Mouse (Mus musculus): ENCODE results near the gene Camta1. TPM values are rescaled to one million over a fixed set of nuclear protein-coding genes. Genes with fewer than 3 reads are reported as not detected.

Gene Camta1
- polyA plus RNA-seq, 1 experiment from 2014 or later: 130 TPM

DNA sequence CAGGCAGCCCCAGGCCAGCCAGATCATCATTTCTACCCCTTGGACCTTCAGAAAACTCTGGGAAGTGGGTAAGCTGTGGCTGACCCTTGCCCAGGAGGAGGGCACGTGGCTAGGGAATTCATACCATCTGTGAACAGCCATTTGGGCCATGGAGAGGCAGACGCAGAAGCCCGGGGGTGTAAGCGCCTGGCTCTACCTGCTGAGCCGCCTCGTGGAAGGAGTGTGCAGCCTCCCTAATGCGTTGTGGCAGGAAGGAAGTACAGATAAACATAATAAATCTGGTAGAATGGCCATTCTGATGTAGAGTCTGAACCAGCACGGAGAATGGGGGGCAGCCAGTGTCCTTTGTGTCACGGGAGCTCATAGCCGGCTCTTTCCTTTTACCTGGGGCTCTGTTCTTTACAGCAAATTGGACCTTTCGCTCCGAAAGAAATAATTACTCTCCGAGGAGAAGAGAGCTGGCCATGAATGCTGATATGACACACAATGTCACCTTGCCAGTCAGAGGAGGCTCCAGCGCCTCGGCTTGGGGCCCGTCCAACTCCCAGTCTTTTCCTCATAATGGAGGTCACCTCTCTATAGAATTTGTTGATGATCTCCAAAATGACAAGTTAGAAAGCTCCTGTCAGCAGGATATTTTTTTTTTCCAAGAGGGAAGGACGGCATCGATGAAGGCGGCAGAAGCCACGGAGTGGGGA, 500.6 kb downstream of the Camta1 start:
- ATAC-seq (replicated peaks): no peak
- Histone ChIP-seq H3K27me3 (0 out of 2 replicates have a peak, but pooled peaks cover 7% of the 10 kb centered on the region), H3K36me3 (no peaks in the 10 kb centered on the region), H3K9ac (replicated peaks) (no peak overlapping the region), H3K4me2 (replicated peaks) (no peak overlapping the region), H3K27ac (replicated peaks) (no peak overlapping the region), H3K4me1 (peaks cover 7% of the 10 kb centered on the region; the same call in 1 of the 2 replicates), H3K9me3 (no peaks in the 10 kb centered on the region), H3K4me3 (no peak overlapping the region)
- 48% methylated on average over 20 of the region's 20 CpGs for WGBS

DNA sequence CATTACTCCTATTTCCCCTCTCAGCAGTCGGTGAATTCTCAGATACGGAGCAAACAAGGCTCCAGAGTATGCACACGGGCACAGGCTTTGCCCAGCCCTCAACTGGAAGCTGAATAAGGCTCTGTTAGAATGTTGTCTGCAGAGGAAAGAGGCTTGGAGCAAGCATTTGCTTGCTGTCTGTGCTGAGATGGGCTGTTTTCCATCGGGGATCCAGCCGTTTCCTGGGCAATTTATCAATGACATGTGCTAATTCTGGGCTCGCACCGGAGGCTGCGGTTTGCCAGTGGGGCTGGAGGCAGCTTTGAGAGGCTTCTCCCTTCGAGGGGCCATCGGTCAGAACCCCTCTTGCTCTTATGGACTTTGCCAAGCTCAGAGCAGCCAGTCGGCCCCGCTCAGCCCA, 506.2 kb downstream of the Camta1 start:
- Histone ChIP-seq H3K27ac (replicated peaks) (no peak overlapping the region; the same call in 1 of the 2 replicates), H3K4me1 (0 out of 2 replicates have a peak, but pooled peaks cover 8% of the 10 kb centered on the region), H3K4me2 (replicated peaks) (no peak overlapping the region), H3K36me3 (no peaks in the 10 kb centered on the region), H3K9ac (replicated peaks) (no peak overlapping the region), H3K9me3 (no peaks in the 10 kb centered on the region), H3K4me3 (no peak overlapping the region), H3K27me3 (peaks cover 9% of the 10 kb centered on the region; the same call in 1 of the 2 replicates)
- WGBS: 46% methylated on average over 12 of the region's 12 CpGs
- ATAC-seq (replicated peaks): no peak

DNA sequence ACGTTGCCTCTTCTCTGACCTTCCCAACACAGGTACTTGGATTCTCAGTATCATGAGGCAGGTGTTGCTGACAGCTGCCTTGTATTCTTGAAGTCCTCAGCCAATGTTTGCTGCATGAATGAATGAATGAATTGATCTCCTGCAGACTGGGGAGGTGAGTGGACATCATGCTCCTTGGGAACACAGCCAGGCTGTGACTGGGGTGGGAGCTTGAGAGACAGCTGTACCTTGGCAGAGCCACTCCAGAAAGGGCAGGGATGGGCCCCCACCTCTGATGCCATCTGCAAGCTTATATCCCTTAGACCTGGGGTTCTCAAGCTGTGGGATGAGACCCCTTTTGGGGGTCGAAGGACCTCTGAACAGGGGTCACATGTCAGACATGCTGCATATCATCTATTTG, 508.9 kb downstream of the Camta1 start:
- Histone ChIP-seq H3K9ac (replicated peaks) (no peak overlapping the region), H3K36me3 (no peaks in the 10 kb centered on the region), H3K9me3 (no peaks in the 10 kb centered on the region), H3K27me3 (peaks cover 3% of the 10 kb centered on the region; the same call in 1 of the 2 replicates), H3K4me3 (no peak overlapping the region), H3K4me1 (0 out of 2 replicates have a peak, but pooled peaks cover 8% of the 10 kb centered on the region), H3K4me2 (replicated peaks) (no peak overlapping the region), H3K27ac (replicated peaks) (no peak overlapping the region)
- WGBS: 89% methylated on average over 2 of the region's 2 CpGs
- no peak for ATAC-seq (replicated peaks)

DNA sequence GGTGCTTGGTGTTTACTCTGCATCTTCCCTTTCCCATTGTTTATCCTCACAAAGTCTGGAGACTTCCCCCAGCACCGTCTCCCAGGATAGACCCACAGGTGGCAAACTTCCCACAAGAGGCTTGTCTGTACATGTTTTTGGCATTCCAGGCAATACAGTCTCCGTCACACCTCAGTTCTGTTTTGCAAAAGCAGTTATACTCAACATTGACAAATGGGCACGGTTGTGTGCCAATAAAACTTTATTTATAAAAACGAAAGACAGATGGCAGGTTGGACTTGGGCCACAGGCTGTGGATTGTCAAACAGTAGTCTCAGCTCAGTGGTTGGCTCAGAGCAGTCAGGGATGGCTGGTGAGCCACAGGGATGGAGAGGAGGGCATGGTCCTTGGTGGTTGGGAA, 509.4 kb downstream of the Camta1 start:
- ATAC-seq (replicated peaks): no peak
- Histone ChIP-seq H3K4me3 (no peak overlapping the region), H3K4me2 (replicated peaks) (no peak overlapping the region), H3K9me3 (no peaks in the 10 kb centered on the region), H3K36me3 (no peaks in the 10 kb centered on the region), H3K9ac (replicated peaks) (no peak overlapping the region), H3K27me3 (peaks cover 3% of the 10 kb centered on the region; the same call in 1 of the 2 replicates), H3K27ac (replicated peaks) (no peak overlapping the region), H3K4me1 (0 out of 2 replicates have a peak, but pooled peaks cover 8% of the 10 kb centered on the region)
- WGBS: 56% methylated on average over 4 of the region's 4 CpGs

DNA sequence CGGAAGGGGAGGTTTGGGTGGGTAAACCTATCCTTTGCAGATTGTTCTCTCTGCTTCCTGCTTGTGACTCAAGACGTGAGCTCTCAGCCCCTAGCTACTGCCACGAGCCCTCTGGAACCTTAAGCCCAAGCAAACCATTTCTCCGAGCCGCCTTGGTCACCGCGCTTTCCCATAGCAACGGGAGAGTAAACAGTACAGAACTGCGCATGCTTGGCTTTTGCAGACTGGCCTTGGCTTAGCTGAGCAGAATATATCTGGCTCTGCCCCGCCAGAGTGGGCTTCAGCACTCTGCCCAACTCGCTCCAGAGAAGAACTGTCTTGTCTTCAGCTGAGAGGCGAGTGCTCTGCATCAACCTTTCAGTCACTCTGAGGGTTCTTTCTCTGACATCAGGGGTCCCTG, 509.9 kb downstream of the Camta1 start:
- no peak overlapping the region for H3K4me3 ChIP-seq
- H3K27ac ChIP-seq (replicated peaks): no peak overlapping the region
- H3K27me3 ChIP-seq: peaks cover 3% of the 10 kb centered on the region; the same call in 1 of the 2 replicates
- 62% methylated on average over 12 of the region's 12 CpGs for WGBS
- H3K4me2 ChIP-seq (replicated peaks): no peak overlapping the region
- no peak overlapping the region for H3K9ac ChIP-seq (replicated peaks)
- no peaks in the 10 kb centered on the region for H3K36me3 ChIP-seq
- no peaks in the 10 kb centered on the region for H3K9me3 ChIP-seq
- ATAC-seq (replicated peaks): no peak
- 0 out of 2 replicates have a peak, but pooled peaks cover 8% of the 10 kb centered on the region for H3K4me1 ChIP-seq

DNA sequence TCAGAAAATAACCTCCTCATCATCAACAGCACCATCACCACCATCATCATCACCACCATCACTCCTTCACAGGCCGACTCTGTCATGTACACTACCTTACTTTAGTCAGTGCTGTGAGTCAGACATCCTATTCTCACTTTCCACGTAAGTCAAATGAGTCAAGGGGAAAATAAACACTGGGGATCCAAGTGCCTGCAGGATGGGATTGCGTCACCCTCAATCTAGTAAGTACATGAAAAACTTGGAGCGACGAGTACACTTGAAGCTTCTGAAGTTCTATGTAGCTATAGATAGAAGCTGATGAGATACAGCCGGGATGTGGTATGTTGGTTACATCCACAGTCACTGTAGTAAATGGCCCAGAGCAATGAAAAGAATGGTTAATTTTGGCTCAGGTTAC, 514.1 kb downstream of the Camta1 start:
- no peak overlapping the region for H3K27ac ChIP-seq (replicated peaks)
- no peaks in the 10 kb centered on the region for H3K4me1 ChIP-seq
- no peak for ATAC-seq (replicated peaks)
- H3K27me3 ChIP-seq: no peaks in the 10 kb centered on the region
- H3K9ac ChIP-seq (replicated peaks): no peak overlapping the region
- no peaks in the 10 kb centered on the region for H3K36me3 ChIP-seq
- 97% methylated on average over 6 of the region's 6 CpGs for WGBS
- no peak overlapping the region for H3K4me3 ChIP-seq
- H3K4me2 ChIP-seq (replicated peaks): no peak overlapping the region
- H3K9me3 ChIP-seq: no peaks in the 10 kb centered on the region

DNA sequence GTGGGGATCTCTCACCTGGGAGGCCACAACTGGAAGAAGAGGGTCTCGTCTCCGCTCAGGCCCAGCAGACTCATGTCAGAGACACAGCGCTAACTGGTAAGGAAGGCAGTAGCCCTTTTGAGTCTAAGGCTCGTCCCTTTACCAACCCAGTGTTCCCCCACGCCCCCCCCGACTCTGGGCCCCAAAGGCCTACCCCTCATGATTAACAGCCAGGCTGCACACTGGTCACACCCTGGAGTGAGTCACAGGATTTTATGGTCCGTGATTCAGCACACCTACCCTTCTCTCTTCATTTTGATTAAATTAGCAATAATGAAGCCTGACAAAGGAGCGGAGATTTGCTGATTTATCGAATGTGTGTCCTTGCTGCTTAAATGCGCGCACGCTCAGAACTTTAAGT, 515.0 kb downstream of the Camta1 start:
- Histone ChIP-seq H3K9ac (replicated peaks) (no peak overlapping the region), H3K9me3 (no peaks in the 10 kb centered on the region), H3K27ac (replicated peaks) (no peak overlapping the region), H3K4me2 (replicated peaks) (no peak overlapping the region), H3K36me3 (no peaks in the 10 kb centered on the region), H3K27me3 (no peaks in the 10 kb centered on the region), H3K4me3 (no peak overlapping the region), H3K4me1 (no peaks in the 10 kb centered on the region)
- no peak for ATAC-seq (replicated peaks)
- 83% methylated on average over 12 of the region's 12 CpGs for WGBS

DNA sequence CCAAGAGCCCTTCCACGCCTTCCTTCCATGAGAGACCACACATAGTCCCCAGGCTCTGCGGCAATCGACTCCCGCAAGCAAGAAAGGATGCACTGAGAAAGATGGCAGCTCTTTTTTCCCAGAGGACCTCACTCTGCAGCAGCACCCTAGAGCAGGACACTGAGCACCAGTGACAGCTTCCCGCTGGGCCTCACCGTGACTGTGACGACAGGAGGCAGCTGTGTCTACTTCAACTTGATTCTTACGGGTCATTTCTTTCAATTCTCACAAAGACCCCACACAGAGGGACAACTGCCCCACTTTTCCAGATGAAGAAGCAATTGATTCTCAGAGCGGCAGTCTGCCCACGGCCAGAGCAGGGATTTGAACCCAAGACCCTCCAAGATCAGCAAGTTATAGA, 516.9 kb downstream of the Camta1 start:
- H3K9me3 ChIP-seq: no peaks in the 10 kb centered on the region
- no peak overlapping the region for H3K4me3 ChIP-seq
- H3K4me1 ChIP-seq: no peaks in the 10 kb centered on the region
- no peaks in the 10 kb centered on the region for H3K36me3 ChIP-seq
- H3K4me2 ChIP-seq (replicated peaks): no peak overlapping the region
- ATAC-seq (replicated peaks): no peak
- WGBS: 65% methylated on average over 10 of the region's 10 CpGs
- no peaks in the 10 kb centered on the region for H3K27me3 ChIP-seq
- no peak overlapping the region for H3K9ac ChIP-seq (replicated peaks)
- no peak overlapping the region for H3K27ac ChIP-seq (replicated peaks)

DNA sequence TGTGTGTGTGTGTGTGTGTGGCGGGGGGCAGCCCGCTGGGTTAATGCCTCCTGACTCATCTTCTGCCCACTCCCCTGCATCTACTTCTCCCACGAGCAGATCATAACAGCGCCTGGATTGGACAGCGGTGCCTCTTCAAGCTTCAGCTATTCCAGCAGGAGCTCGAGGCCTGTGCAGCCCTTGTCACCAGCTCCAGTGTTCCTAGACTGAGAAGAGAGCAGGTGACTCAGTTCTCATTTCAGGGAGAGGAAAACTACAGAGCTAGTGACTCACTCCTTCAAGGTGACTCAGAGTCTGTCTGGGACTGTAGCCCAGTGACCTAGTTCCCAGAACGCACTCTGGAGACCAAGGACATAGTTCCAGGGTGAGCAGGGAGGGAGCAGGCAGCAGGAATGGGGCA, 522.3 kb downstream of the Camta1 start:
- no peaks in the 10 kb centered on the region for H3K4me1 ChIP-seq
- ATAC-seq (replicated peaks): no peak
- H3K9me3 ChIP-seq: no peaks in the 10 kb centered on the region
- no peak overlapping the region for H3K4me3 ChIP-seq
- no peak overlapping the region for H3K4me2 ChIP-seq (replicated peaks)
- no peaks in the 10 kb centered on the region for H3K36me3 ChIP-seq
- no peak overlapping the region for H3K9ac ChIP-seq (replicated peaks)
- 82% methylated on average over 7 of the region's 7 CpGs for WGBS
- H3K27ac ChIP-seq (replicated peaks): no peak overlapping the region
- H3K27me3 ChIP-seq: no peaks in the 10 kb centered on the region

DNA sequence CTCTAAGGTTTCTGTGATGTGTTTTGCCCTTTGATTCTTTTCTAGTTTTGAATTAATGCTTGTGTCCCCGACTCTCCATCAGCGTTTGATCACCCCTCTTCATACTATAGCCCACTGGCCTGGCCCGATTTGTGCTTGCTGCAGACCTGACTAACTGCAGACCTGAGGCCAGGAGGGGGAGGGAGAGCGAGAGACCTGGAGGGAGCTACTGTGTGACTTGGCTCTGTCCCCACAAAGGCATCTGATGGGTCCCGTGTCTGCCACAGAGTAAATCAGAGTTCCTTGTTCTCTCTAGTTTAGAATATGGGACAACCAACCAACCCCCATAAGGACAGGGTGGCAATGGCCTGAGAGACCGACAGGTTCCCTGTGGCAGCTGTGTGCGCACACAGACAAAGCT, 522.7 kb downstream of the Camta1 start:
- WGBS: 87% methylated on average over 7 of the region's 7 CpGs
- H3K9ac ChIP-seq (replicated peaks): no peak overlapping the region

DNA sequence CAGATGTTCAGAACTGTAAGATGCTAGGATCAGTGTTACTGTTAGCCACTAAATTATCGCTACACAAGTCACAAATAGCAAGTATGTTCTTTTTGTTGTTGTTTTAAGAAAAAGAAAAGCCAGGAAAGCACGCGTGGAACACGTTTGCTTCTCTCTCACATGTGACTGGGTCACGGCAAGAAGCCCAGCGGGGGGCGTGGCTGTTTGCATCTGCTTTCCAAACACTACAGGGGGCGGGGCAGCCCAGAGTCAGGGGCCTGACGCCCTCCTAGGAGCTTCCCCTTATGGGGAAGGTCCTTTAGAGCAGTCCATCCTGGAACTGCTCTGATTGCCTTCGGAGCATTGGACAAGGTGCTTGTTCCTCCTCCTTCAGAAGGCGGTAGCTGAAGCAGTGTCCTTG, 524.1 kb downstream of the Camta1 start:
- H3K36me3 ChIP-seq: no peaks in the 10 kb centered on the region
- H3K9ac ChIP-seq (replicated peaks): no peak overlapping the region
- no peak overlapping the region for H3K4me2 ChIP-seq (replicated peaks)
- ATAC-seq (replicated peaks): no peak
- 26% methylated on average over 11 of the region's 11 CpGs for WGBS
- H3K4me1 ChIP-seq: peaks cover 2% of the 10 kb centered on the region; the same call in 1 of the 2 replicates
- H3K27me3 ChIP-seq: no peaks in the 10 kb centered on the region
- no peaks in the 10 kb centered on the region for H3K9me3 ChIP-seq
- H3K4me3 ChIP-seq: no peak overlapping the region
- no peak overlapping the region for H3K27ac ChIP-seq (replicated peaks)

More for the DNA sequence above, 522.7 kb downstream of the Camta1 start:
- Histone ChIP-seq H3K4me2 (replicated peaks) (no peak overlapping the region), H3K4me3 (no peak overlapping the region), H3K9me3 (no peaks in the 10 kb centered on the region), H3K4me1 (no peaks in the 10 kb centered on the region), H3K27ac (replicated peaks) (no peak overlapping the region), H3K27me3 (no peaks in the 10 kb centered on the region), H3K36me3 (no peaks in the 10 kb centered on the region)
- no peak for ATAC-seq (replicated peaks)

DNA sequence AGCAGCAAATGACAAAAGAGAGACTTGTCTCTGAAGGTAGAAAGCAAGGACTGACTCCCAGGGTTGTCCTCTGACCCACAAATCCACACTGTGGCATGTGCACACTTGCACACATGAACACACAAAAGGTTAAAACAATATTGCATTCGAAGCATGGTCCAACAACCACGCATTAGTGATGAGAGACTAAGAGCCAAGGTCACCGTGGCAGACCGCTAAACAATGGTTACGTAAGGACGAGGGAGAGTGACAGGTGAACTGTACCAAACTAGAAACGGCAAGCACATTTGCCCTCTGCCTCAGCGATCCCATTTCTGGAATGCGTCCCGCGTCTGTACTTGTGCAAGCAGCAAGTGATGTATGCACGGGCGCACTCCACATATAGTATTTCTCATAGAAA, 525.3 kb downstream of the Camta1 start:
- Histone ChIP-seq H3K9me3 (no peaks in the 10 kb centered on the region), H3K4me1 (peaks cover 6% of the 10 kb centered on the region; the same call in 1 of the 2 replicates), H3K36me3 (no peaks in the 10 kb centered on the region), H3K4me3 (no peak overlapping the region), H3K27me3 (no peaks in the 10 kb centered on the region), H3K9ac (replicated peaks) (no peak overlapping the region), H3K4me2 (replicated peaks) (no peak overlapping the region), H3K27ac (replicated peaks) (no peak overlapping the region)
- WGBS: 87% methylated on average over 13 of the region's 13 CpGs
- ATAC-seq (replicated peaks): no peak
